Comparison of ENCODE assay signal across 8 mouse cellular contexts in the genomic region with DNA sequence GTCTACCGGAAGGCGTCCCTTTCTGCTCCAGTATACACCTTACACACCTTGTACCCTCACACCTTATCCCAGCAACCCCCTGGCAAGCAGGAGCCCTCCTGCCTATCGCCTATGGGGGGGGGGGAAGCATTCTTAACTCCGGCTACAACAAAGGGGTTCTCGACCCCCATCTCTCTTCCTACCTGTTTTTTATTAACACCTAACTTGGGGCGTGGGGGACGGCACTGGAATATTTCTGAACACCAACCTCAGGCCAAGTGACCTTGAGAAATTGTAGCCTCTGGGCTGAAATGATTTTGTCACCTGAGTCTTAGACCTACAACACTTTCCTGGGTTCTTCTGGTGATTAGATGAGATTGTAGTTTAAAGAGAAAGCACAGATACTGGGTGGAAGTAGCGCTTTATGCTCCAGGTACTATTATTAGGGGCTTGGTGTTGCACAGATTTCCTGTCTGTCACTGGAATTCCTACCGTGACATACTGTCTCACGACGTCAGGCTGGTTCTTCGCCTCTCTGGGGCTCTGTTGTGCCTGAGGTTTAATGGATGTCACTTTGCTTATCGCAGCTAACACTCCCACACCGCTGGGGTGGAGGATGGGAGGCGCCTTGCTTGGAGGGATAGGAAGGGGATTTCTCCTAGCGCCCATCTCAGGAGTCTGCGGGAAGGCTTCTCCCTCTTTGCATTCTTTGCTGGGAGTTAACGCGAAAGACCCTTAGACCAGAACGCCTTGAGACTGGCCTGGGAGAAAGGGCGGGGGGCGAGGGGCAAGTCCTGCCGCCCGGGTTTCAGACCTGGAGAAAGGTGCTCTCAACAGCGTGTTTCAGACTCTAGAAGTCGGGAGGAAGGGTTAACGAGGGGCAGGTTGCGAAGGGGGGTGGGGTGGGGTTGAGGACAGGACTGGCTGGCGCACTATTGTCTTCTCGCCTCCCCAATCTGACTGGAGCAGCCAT. TPM values are rescaled to one million over a fixed set of nuclear protein-coding genes. Genes with fewer than 3 reads are reported as not detected.
DNase-seq lines count a peak whose midpoint lies in the region; ATAC-seq and TF ChIP-seq lines count a peak whose summit lies in the region.

No protein-coding gene starts in this region.

- peaks cover 100% of the 10 kb centered on the region for H3K27me3 ChIP-seq in embryonic facial prominence, embryonic 13.5 days
- peaks cover 15% of the 10 kb centered on the region for H3K27me3 ChIP-seq in hindbrain, embryonic 16.5 days (replicated peaks; ENCODE audit: control insufficient read depth, insufficient read depth, low read length)
- H3K27me3 ChIP-seq in neural tube, embryonic 13.5 days: peaks cover 92% of the 10 kb centered on the region

- peaks cover 74% of the 10 kb centered on the region for H3K4me1 ChIP-seq in embryonic facial prominence, embryonic 13.5 days
- H3K4me1 ChIP-seq in hindbrain, embryonic 16.5 days (ENCODE audit: control insufficient read depth, insufficient read depth, low read depth, low read length): peaks cover 9% of the 10 kb centered on the region
- H3K4me1 ChIP-seq in neural tube, embryonic 13.5 days (replicated peaks): peaks cover 79% of the 10 kb centered on the region

- no peak overlapping the region for H3K9ac ChIP-seq in embryonic facial prominence, embryonic 13.5 days
- H3K9ac ChIP-seq in hindbrain, embryonic 16.5 days (ENCODE audit: low read depth, low read length): peak overlapping the region; percentile 67
- H3K9ac ChIP-seq in neural tube, embryonic 13.5 days: peak overlapping the region; percentile 82

- no peak for DNase-seq in layer of hippocampus, adult 2 months (ENCODE audit: low spot score in 2 of 2)
- no peak for DNase-seq in layer of hippocampus, postnatal 14 days (ENCODE audit: low spot score in 2 of 2)
- no peak for DNase-seq in urinary bladder, postnatal 25 days (ENCODE audit: low spot score)
- DNase-seq in gastrocnemius, postnatal 10 days: no peak
- no peak for DNase-seq in frontal cortex, postnatal 36 days (ENCODE audit: low spot score in 2 of 2)

- H3K4me2 ChIP-seq in embryonic facial prominence, embryonic 13.5 days: peak overlapping the region; percentile 57
- H3K4me2 ChIP-seq in hindbrain, embryonic 16.5 days (ENCODE audit: low read length): peak overlapping the region; percentile 59
- H3K4me2 ChIP-seq in neural tube, embryonic 13.5 days: peak overlapping the region; percentile 64

- H3K36me3 ChIP-seq in embryonic facial prominence, embryonic 13.5 days: no peaks in the 10 kb centered on the region
- no peaks in the 10 kb centered on the region for H3K36me3 ChIP-seq in hindbrain, embryonic 16.5 days (ENCODE audit: control insufficient read depth, insufficient read depth, low read length)
- H3K36me3 ChIP-seq in neural tube, embryonic 13.5 days: no peaks in the 10 kb centered on the region

- peak overlapping the region; percentile 35 for H3K4me3 ChIP-seq in layer of hippocampus, adult 2 months
- H3K4me3 ChIP-seq in embryonic facial prominence, embryonic 13.5 days: peak overlapping the region; percentile 31
- H3K4me3 ChIP-seq in hindbrain, embryonic 16.5 days (ENCODE audit: low read length): peak overlapping the region; percentile 53
- H3K4me3 ChIP-seq in neural tube, embryonic 13.5 days: peak overlapping the region; percentile 53

- no peaks in the 10 kb centered on the region for H3K9me3 ChIP-seq in embryonic facial prominence, embryonic 13.5 days
- H3K9me3 ChIP-seq in hindbrain, embryonic 16.5 days (ENCODE audit: control insufficient read depth, low read length): no peaks in the 10 kb centered on the region
- H3K9me3 ChIP-seq in neural tube, embryonic 13.5 days: no peaks in the 10 kb centered on the region

- ATAC-seq in embryonic facial prominence, embryonic 13.5 days (ENCODE audit: insufficient number of reproducible peaks, insufficient read depth, low FRiP score, low TSS enrichment, low read depth): no peak
- ATAC-seq in hindbrain, embryonic 16.5 days: no peak
- no peak for ATAC-seq in neural tube, embryonic 13.5 days (ENCODE audit: low read depth)

- WGBS in embryonic facial prominence, embryonic 13.5 days: 4% methylated on average over 30 of the region's 30 CpGs
- WGBS in hindbrain, embryonic 16.5 days: 4% methylated on average over 30 of the region's 30 CpGs
- WGBS in neural tube, embryonic 13.5 days: 5% methylated on average over 30 of the region's 30 CpGs

- no peak for TF ChIP-seq CTCF in layer of hippocampus, adult 2 months (conservative IDR thresholded peaks at IDR 0.05)

- H3K27ac ChIP-seq in layer of hippocampus, adult 2 months: peak overlapping the region; percentile 61
- H3K27ac ChIP-seq in embryonic facial prominence, embryonic 13.5 days: no peak overlapping the region
- peak overlapping the region; percentile 88 for H3K27ac ChIP-seq in hindbrain, embryonic 16.5 days (ENCODE audit: low read depth, low read length)
- H3K27ac ChIP-seq in neural tube, embryonic 13.5 days (replicated peaks): peak overlapping the region; percentile 94

RNA-seq across cellular contexts. Expression of a gene that starts 13.1 kb away (rescaled TPM):
- 100 to 1,000 TPM; 343 to 384 TPM for total RNA-seq in layer of hippocampus, adult 2 months (2021)
- total RNA-seq in layer of hippocampus, postnatal 14 days (2021): 100 to 1,000 TPM; 248 to 268 TPM
- 1.3 and 1.5 TPM in 2 replicates for polyA plus RNA-seq in embryonic facial prominence, embryonic 13.5 days (2015; fragmentation: Nextera tagmentation; extraction: Ambion mirVana)
- 125 and 131 TPM in 2 replicates for polyA plus RNA-seq in hindbrain, embryonic 16.5 days (2015; fragmentation: Nextera tagmentation; extraction: Ambion mirVana)
- 36.6 and 36.9 TPM in 2 replicates for polyA plus RNA-seq in neural tube, embryonic 13.5 days (2015; fragmentation: Nextera tagmentation; extraction: Ambion mirVana)
- total RNA-seq in gastrocnemius, postnatal 10 days (2021): under 1 TPM; 0.49 to 0.88 TPM

RNA-seq across cellular contexts. Expression of a gene that starts 57.3 kb away (rescaled TPM):
- under 1 TPM in 1 of 2 experiments, not detected in 1; 0.39 TPM for total RNA-seq in layer of hippocampus, adult 2 months (2021)
- total RNA-seq in layer of hippocampus, postnatal 14 days (2021): 1 to 10 TPM in 1 of 2 experiments, under 1 TPM in 1; 0.72 to 1.1 TPM
- polyA plus RNA-seq in embryonic facial prominence, embryonic 13.5 days (2015; fragmentation: Nextera tagmentation; extraction: Ambion mirVana): 3.1 and 5.2 TPM in 2 replicates
- polyA plus RNA-seq in hindbrain, embryonic 16.5 days (2015; fragmentation: Nextera tagmentation; extraction: Ambion mirVana): 3.1 and 4.0 TPM in 2 replicates
- polyA plus RNA-seq in neural tube, embryonic 13.5 days (2015; fragmentation: Nextera tagmentation; extraction: Ambion mirVana): 0.68 and 0.80 TPM in 2 replicates
- total RNA-seq in gastrocnemius, postnatal 10 days (2021): not detected

Comparison
In these comparisons a context has a peak if more than half of its experiments do, and no peak if none do; other contexts are left out.
1. RNA of a gene that starts 13.1 kb away (total RNA-seq): 343 to 384 TPM in layer of hippocampus, adult 2 months and 248 to 268 TPM in layer of hippocampus, postnatal 14 days; 0.49 to 0.88 TPM in gastrocnemius, postnatal 10 days; every median in the first group is over 100 times any median in the second.
2. Peak in every context shown above with its lines, with median percentiles within 50 percentile points of each other: H3K4me3 ChIP-seq and H3K4me2 ChIP-seq.